Comparison of ENCODE assay signal across 8 mouse cellular contexts in genomic region chrX:20290715-20291114, GRCm38 (mm10). TPM values are rescaled to one million over a fixed set of nuclear protein-coding genes. Genes with fewer than 3 reads are reported as not detected.
DNase-seq lines count a peak whose midpoint lies in the region; ATAC-seq and TF ChIP-seq lines count a peak whose summit lies in the region.

No protein-coding gene starts in this region.

- no peaks in the 10 kb centered on the region for H3K9me3 ChIP-seq in heart, postnatal 0 days (replicated peaks; ENCODE audit: control insufficient read depth, low read length)
- no peaks in the 10 kb centered on the region for H3K9me3 ChIP-seq in E14TG2a.4 (ENCODE audit: low read length)
- no peaks in the 10 kb centered on the region for H3K9me3 ChIP-seq in embryonic facial prominence, embryonic 13.5 days
- H3K9me3 ChIP-seq in limb, embryonic 12.5 days: no peaks in the 10 kb centered on the region

- H3K27me3 ChIP-seq in heart, postnatal 0 days (ENCODE audit: control insufficient read depth, insufficient read depth, low read length): no peaks in the 10 kb centered on the region
- peaks cover 30% of the 10 kb centered on the region for H3K27me3 ChIP-seq in E14TG2a.4 (ENCODE audit: insufficient read depth, low read length)
- H3K27me3 ChIP-seq in embryonic facial prominence, embryonic 13.5 days: peaks cover 15% of the 10 kb centered on the region
- peaks cover 11% of the 10 kb centered on the region for H3K27me3 ChIP-seq in limb, embryonic 12.5 days

- WGBS in heart, postnatal 0 days: 21% methylated on average over 5 of the region's 5 CpGs
- WGBS in embryonic facial prominence, embryonic 13.5 days: 34% methylated on average over 5 of the region's 5 CpGs
- 22% methylated on average over 5 of the region's 5 CpGs for WGBS in limb, embryonic 12.5 days
- 17% methylated on average over 5 of the region's 5 CpGs for WGBS in olfactory bulb, adult 2 months

- H3K4me2 ChIP-seq in heart, postnatal 0 days (ENCODE audit: low read depth, low read length): peak overlapping the region; percentile 68
- H3K4me2 ChIP-seq in embryonic facial prominence, embryonic 13.5 days: peak overlapping the region; percentile 76
- H3K4me2 ChIP-seq in limb, embryonic 12.5 days: peak overlapping the region; percentile 69

- TF ChIP-seq POLR2A in olfactory bulb, adult 2 months (IDR thresholded peaks at IDR 0.05; ENCODE audit: insufficient read depth, low read depth, low read length): no peak

- DNase-seq in heart, postnatal 0 days (ENCODE audit: low spot score): no peak
- no peak for DNase-seq in heart, postnatal 14 days
- no peak for DNase-seq in c-Kit-positive CD71-positive TER-119-positive erythroid progenitor cells, embryonic 14.5 days (ENCODE audit: low spot score)
- no peak for DNase-seq in urinary bladder, postnatal 14 days (ENCODE audit: low spot score)

- no peaks in the 10 kb centered on the region for H3K4me1 ChIP-seq in heart, postnatal 0 days (ENCODE audit: control insufficient read depth, insufficient read depth)
- no peaks in the 10 kb centered on the region for H3K4me1 ChIP-seq in E14TG2a.4 (replicated peaks; ENCODE audit: low read depth, low read length)
- no peaks in the 10 kb centered on the region for H3K4me1 ChIP-seq in embryonic facial prominence, embryonic 13.5 days
- H3K4me1 ChIP-seq in limb, embryonic 12.5 days (replicated peaks): no peaks in the 10 kb centered on the region
- H3K4me1 ChIP-seq in olfactory bulb, adult 2 months (ENCODE audit: control insufficient read depth, insufficient read depth, low read length): no peaks in the 10 kb centered on the region

- ATAC-seq in heart, postnatal 0 days (ENCODE audit: insufficient read depth, low read depth): no peak
- ATAC-seq in embryonic facial prominence, embryonic 13.5 days (ENCODE audit: insufficient number of reproducible peaks, insufficient read depth, low FRiP score, low TSS enrichment, low read depth): no peak
- ATAC-seq in limb, embryonic 12.5 days (ENCODE audit: insufficient number of reproducible peaks, insufficient read depth, low FRiP score, low TSS enrichment, low read depth): no peak

- TF ChIP-seq EP300 in heart, postnatal 0 days (IDR thresholded peaks at IDR 0.05; ENCODE audit: low read depth): no peak

- H3K9ac ChIP-seq in heart, postnatal 0 days (replicated peaks; ENCODE audit: low read depth, low read length): 0 out of 2 replicates have a peak overlapping the region, but pooled peaks have one; percentile 61
- peak overlapping the region; percentile 67; the same call in 1 of the 2 replicates for H3K9ac ChIP-seq in embryonic facial prominence, embryonic 13.5 days
- no peak overlapping the region for H3K9ac ChIP-seq in limb, embryonic 12.5 days (replicated peaks)

- H3K36me3 ChIP-seq in heart, postnatal 0 days (replicated peaks; ENCODE audit: control insufficient read depth, insufficient read depth, low read length): no peaks in the 10 kb centered on the region
- no peaks in the 10 kb centered on the region for H3K36me3 ChIP-seq in E14TG2a.4 (ENCODE audit: insufficient read depth, low read length)
- H3K36me3 ChIP-seq in embryonic facial prominence, embryonic 13.5 days: no peaks in the 10 kb centered on the region
- no peaks in the 10 kb centered on the region for H3K36me3 ChIP-seq in limb, embryonic 12.5 days

- peak overlapping the region; percentile 53; the same call in 1 of the 2 replicates for H3K27ac ChIP-seq in heart, postnatal 0 days (ENCODE audit: low read depth)
- no peak overlapping the region for H3K27ac ChIP-seq in embryonic facial prominence, embryonic 13.5 days
- H3K27ac ChIP-seq in limb, embryonic 12.5 days: no peak overlapping the region
- peak overlapping the region; percentile 34 for H3K27ac ChIP-seq in olfactory bulb, adult 2 months (ENCODE audit: insufficient read depth, low read depth, low read length)

- TF ChIP-seq CTCF in heart, postnatal 0 days (IDR thresholded peaks at IDR 0.05; ENCODE audit: low read depth): no peak
- no peak for TF ChIP-seq CTCF in E14TG2a.4 (conservative IDR thresholded peaks at IDR 0.05; ENCODE audit: low read length)
- TF ChIP-seq CTCF in olfactory bulb, adult 2 months (IDR thresholded peaks at IDR 0.05; ENCODE audit: insufficient read depth, low read depth, low read length): no peak

- peak overlapping the region; percentile 70 for H3K4me3 ChIP-seq in heart, postnatal 0 days (ENCODE audit: low read depth, low read length)
- H3K4me3 ChIP-seq in E14TG2a.4 (replicated peaks; ENCODE audit: low read length): peak overlapping the region; percentile 84; the same call in 1 of the 2 replicates
- H3K4me3 ChIP-seq in embryonic facial prominence, embryonic 13.5 days: peak overlapping the region; percentile 56
- peak overlapping the region; percentile 53 for H3K4me3 ChIP-seq in limb, embryonic 12.5 days (replicated peaks)
- H3K4me3 ChIP-seq in olfactory bulb, adult 2 months (ENCODE audit: insufficient read depth, low read depth, low read length): peak overlapping the region; percentile 90

- intact Hi-C loops in heart, postnatal 14 days (cut with DNase I): no loop called here

RNA-seq across cellular contexts. Expression of gene Slc9a7, which starts 0.9 kb away (rescaled TPM):
- total RNA-seq in heart, postnatal 0 days (2014; rRNA removed; ENCODE audit: low replicate concordance): 20.8 and 24.4 TPM in 2 replicates
- polyA plus RNA-seq in heart, postnatal 0 days (2015; fragmentation: Nextera tagmentation; extraction: Ambion mirVana): 5.0 and 5.1 TPM in 2 replicates
- total RNA-seq in heart, postnatal 14 days (2021): 1 to 10 TPM; 5.3 to 9.2 TPM
- polyA plus RNA-seq in embryonic facial prominence, embryonic 13.5 days (2015; fragmentation: Nextera tagmentation; extraction: Ambion mirVana): 0.60 and 1.4 TPM in 2 replicates
- 0.97 and 1.9 TPM in 2 replicates for polyA plus RNA-seq in limb, embryonic 12.5 days (2016; fragmentation: Nextera tagmentation; extraction: Ambion mirVana)
- polyA plus RNA-seq in olfactory bulb, adult 2 months (2012; ENCODE audit: insufficient read depth, insufficient read length, low replicate concordance, missing spikeins): not detected in 2 replicates

Comparison
In these comparisons a context has a peak if more than half of its experiments do, and no peak if none do; other contexts are left out.
1. H3K27ac ChIP-seq: peak in heart, postnatal 0 days (single experiment) and olfactory bulb, adult 2 months (single experiment); none in embryonic facial prominence, embryonic 13.5 days (single experiment) and limb, embryonic 12.5 days (single experiment).
2. Peak in every context shown above with its lines, with median percentiles within 50 percentile points of each other: H3K4me2 ChIP-seq and H3K4me3 ChIP-seq.